23 mouse cellular contexts compared by ENCODE assay signal in the genomic region with DNA sequence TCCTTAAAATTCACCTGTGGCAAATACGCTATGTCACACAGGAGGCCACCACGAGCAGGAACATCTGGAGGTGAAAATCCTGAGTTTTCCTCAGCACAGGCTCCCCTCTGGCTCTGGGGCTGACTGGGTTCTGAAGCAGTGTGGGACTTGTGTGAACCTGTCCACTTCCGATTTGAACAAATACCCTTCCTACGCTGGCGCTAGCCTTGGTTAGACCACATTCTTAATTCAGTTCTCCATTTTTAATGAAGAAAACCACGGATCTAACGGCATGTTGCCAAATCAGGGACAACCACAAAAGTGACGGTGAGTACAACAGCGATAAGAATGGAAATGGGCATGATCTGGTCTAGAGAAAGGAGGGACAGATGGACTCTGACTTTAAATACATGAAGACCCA. TPM values are rescaled to one million over a fixed set of nuclear protein-coding genes. Genes with fewer than 3 reads are reported as not detected.
DNase-seq lines count a peak whose midpoint lies in the region; ATAC-seq and TF ChIP-seq lines count a peak whose summit lies in the region.
"Had no signal": no experiment of that assay in that cellular context is flagged by ENCODE, and none has a peak within 500 bp of the region (broad histone marks: within the 10 kb centered on the region; RNA-seq: fewer than 3 reads in every experiment).

No protein-coding gene starts in this region.

- H3K4me2 ChIP-seq in forebrain, postnatal 0 days (ENCODE audit: low read depth), result no peak overlapping the region
- H3K4me2 ChIP-seq in neural tube, embryonic 15.5 days, result no peak overlapping the region
- H3K4me2 ChIP-seq: embryonic facial prominence, embryonic 12.5 days; forebrain, embryonic 13.5 days; forebrain, embryonic 15.5 days had no signal

- no peaks in the 10 kb centered on the region; the same call in 1 of the 2 replicates for H3K36me3 ChIP-seq in forebrain, postnatal 0 days (ENCODE audit: insufficient read depth)
- H3K36me3 ChIP-seq in neural tube, embryonic 15.5 days, result peaks cover 8% of the 10 kb centered on the region; the same call in 1 of the 2 replicates
- H3K36me3 ChIP-seq: embryonic facial prominence, embryonic 10.5 days; embryonic facial prominence, embryonic 12.5 days; forebrain, embryonic 15.5 days; G1E had no signal

- no peak overlapping the region for H3K9ac ChIP-seq in forebrain, postnatal 0 days
- no peak overlapping the region for H3K9ac ChIP-seq in neural tube, embryonic 15.5 days (replicated peaks)
- H3K9ac ChIP-seq: embryonic facial prominence, embryonic 12.5 days; forebrain, embryonic 13.5 days; forebrain, embryonic 15.5 days had no signal

- H3K27me3 ChIP-seq in forebrain, postnatal 0 days (ENCODE audit: insufficient read depth, low read length), result no peaks in the 10 kb centered on the region
- H3K27me3 ChIP-seq in neural tube, embryonic 15.5 days (replicated peaks), result no peaks in the 10 kb centered on the region
- H3K27me3 ChIP-seq: CH12.LX; embryonic facial prominence, embryonic 12.5 days; forebrain, embryonic 13.5 days; forebrain, embryonic 15.5 days had no signal

- intact Hi-C loops in heart, postnatal 10 days (cut with DNase I), result no loop called here

- H3K4me3 ChIP-seq in forebrain, postnatal 0 days (ENCODE audit: low read depth, low read length), result no peak overlapping the region
- H3K4me3 ChIP-seq in neural tube, embryonic 15.5 days (replicated peaks), result no peak overlapping the region
- H3K4me3 ChIP-seq: embryonic facial prominence, embryonic 10.5 days; embryonic facial prominence, embryonic 12.5 days; forebrain, embryonic 13.5 days; forebrain, embryonic 15.5 days had no signal

- peak; percentile 41 for ATAC-seq in megakaryocyte, adult 5-6 weeks (ENCODE audit: poor library complexity, severe bottlenecking)
- ATAC-seq in forebrain, postnatal 0 days, result no peak
- no peak for ATAC-seq in neural tube, embryonic 15.5 days (ENCODE audit: low FRiP score)
- ATAC-seq: activated CD4-positive, CD25-positive, alpha-beta regulatory T cell, adult 4 months; CD4-positive, CD25-positive, alpha-beta regulatory T cell, adult 4 months; forebrain, embryonic 13.5 days; forebrain, embryonic 15.5 days; Patski had no signal

- H3K4me1 ChIP-seq in forebrain, postnatal 0 days (ENCODE audit: insufficient read depth), result no peaks in the 10 kb centered on the region
- no peaks in the 10 kb centered on the region for H3K4me1 ChIP-seq in neural tube, embryonic 15.5 days
- H3K4me1 ChIP-seq: embryonic facial prominence, embryonic 12.5 days; forebrain, embryonic 13.5 days; forebrain, embryonic 15.5 days had no signal

- 95% methylated on average over 9 of the region's 9 CpGs for WGBS in forebrain, postnatal 0 days
- 96% methylated on average over 9 of the region's 9 CpGs for WGBS in neural tube, embryonic 15.5 days

- peak; percentile 72 for DNase-seq in heart, adult 11 months
- no peak for DNase-seq in heart, postnatal 10 days
- DNase-seq in forebrain, postnatal 0 days, result no peak
- DNase-seq: adrenal gland, postnatal 10 days; adrenal gland, postnatal 25 days; B cell, adult 2 months; cerebellum, adult 11 months; cerebellum, adult 18-20 months; cerebellum, adult 8-10 months; cerebellum, adult 9-11 months; cerebellum, postnatal 14 days; cerebellum, postnatal 36 days had no signal

- no peaks in the 10 kb centered on the region for H3K9me3 ChIP-seq in forebrain, postnatal 0 days (ENCODE audit: low read length)
- H3K9me3 ChIP-seq in neural tube, embryonic 15.5 days (replicated peaks), result no peaks in the 10 kb centered on the region
- H3K9me3 ChIP-seq: embryonic facial prominence, embryonic 10.5 days; embryonic facial prominence, embryonic 12.5 days; forebrain, embryonic 13.5 days; forebrain, embryonic 15.5 days had no signal

- H3K27ac ChIP-seq in forebrain, postnatal 0 days (ENCODE audit: low read depth, low read length), result no peak overlapping the region
- H3K27ac ChIP-seq in neural tube, embryonic 15.5 days (replicated peaks), result no peak overlapping the region
- H3K27ac ChIP-seq: embryonic facial prominence, embryonic 10.5 days; embryonic facial prominence, embryonic 12.5 days; forebrain, embryonic 13.5 days; forebrain, embryonic 15.5 days had no signal

- TF ChIP-seq CTCF in forebrain, postnatal 0 days (IDR thresholded peaks at IDR 0.05; ENCODE audit: low read depth), result no peak

RNA-seq across cellular contexts. Expression of gene Dgki, which starts 15.1 kb away (rescaled TPM):
- under 1 TPM; 0.45 to 0.65 TPM for total RNA-seq in heart, postnatal 10 days (2021)
- total RNA-seq in megakaryocyte, adult 5-6 weeks (2015), result 0.11 TPM in 1 of 2 replicates, not detected in the other
- total RNA-seq in megakaryocyte, adult 5-6 weeks (2017), result not detected in 2 replicates
- 30.2 and 34.0 TPM in 2 replicates for total RNA-seq in forebrain, postnatal 0 days (2014; rRNA removed)
- 3.3 and 5.5 TPM in 2 replicates for polyA plus RNA-seq in forebrain, postnatal 0 days (2015; fragmentation: Nextera tagmentation; extraction: Ambion mirVana)
- 6.5 and 7.1 TPM in 2 replicates for polyA plus RNA-seq in neural tube, embryonic 15.5 days (2015; fragmentation: Nextera tagmentation; extraction: Ambion mirVana)
- polyA plus RNA-seq: G1E had no signal

Comparison
In these comparisons a context has a peak if more than half of its experiments do, and no peak if none do; other contexts are left out.
1. RNA of gene Dgki, which starts 15.1 kb away (total RNA-seq): 30.2 to 34.0 TPM in forebrain, postnatal 0 days; 0.45 to 0.65 TPM in heart, postnatal 10 days and 0.11 TPM in megakaryocyte, adult 5-6 weeks; every median in the first group is over 10 times any median in the second.